Mouse (Mus musculus): ENCODE data around the gene Mbd5. TPM values are rescaled to one million over a fixed set of nuclear protein-coding genes. Genes with fewer than 3 reads are reported as not detected.

Mbd5 gene
- polyA plus RNA-seq, 1 experiment from 2014 or later: 37.0 TPM

- Histone ChIP-seq H3K9ac (no peak overlapping the region), H3K4me2 (no peak overlapping the region), H3K4me3 (replicated peaks) (no peak overlapping the region), H3K9me3 (no peaks in the 10 kb centered on the region), H3K4me1 (no peaks in the 10 kb centered on the region), H3K27ac (no peak overlapping the region), H3K36me3 (replicated peaks) (no peaks in the 10 kb centered on the region), H3K27me3 (no peaks in the 10 kb centered on the region)
- ATAC-seq (ENCODE audit: low FRiP score): no peak
- 96% methylated on average over 4 of the region's 4 CpGs for WGBS
Measured at GRCm38 (mm10) chr2:49050030-49050429, 100.7 kb downstream of the Mbd5 start.

GRCm38 (mm10) chr2:49067886-49068285, 118.6 kb downstream of the Mbd5 start:
- no peak overlapping the region for H3K4me2 ChIP-seq
- H3K9me3 ChIP-seq: no peaks in the 10 kb centered on the region
- H3K36me3 ChIP-seq (replicated peaks): no peaks in the 10 kb centered on the region
- no peak for ATAC-seq (ENCODE audit: low FRiP score)
- no peak overlapping the region for H3K27ac ChIP-seq
- no peak overlapping the region for H3K4me3 ChIP-seq (replicated peaks)
- no peaks in the 10 kb centered on the region for H3K27me3 ChIP-seq
- H3K4me1 ChIP-seq: no peaks in the 10 kb centered on the region
- H3K9ac ChIP-seq: no peak overlapping the region

GRCm38 (mm10) chr2:49084966-49085365, 135.7 kb downstream of the Mbd5 start:
- no peak overlapping the region for H3K4me2 ChIP-seq
- H3K36me3 ChIP-seq (replicated peaks): no peaks in the 10 kb centered on the region
- no peak for ATAC-seq (ENCODE audit: low FRiP score)
- no peaks in the 10 kb centered on the region for H3K9me3 ChIP-seq
- no peaks in the 10 kb centered on the region for H3K27me3 ChIP-seq
- no peak overlapping the region for H3K27ac ChIP-seq
- H3K4me3 ChIP-seq (replicated peaks): no peak overlapping the region
- H3K9ac ChIP-seq: no peak overlapping the region
- no peaks in the 10 kb centered on the region for H3K4me1 ChIP-seq
- WGBS: 90% methylated on average over 4 of the region's 4 CpGs

DNA sequence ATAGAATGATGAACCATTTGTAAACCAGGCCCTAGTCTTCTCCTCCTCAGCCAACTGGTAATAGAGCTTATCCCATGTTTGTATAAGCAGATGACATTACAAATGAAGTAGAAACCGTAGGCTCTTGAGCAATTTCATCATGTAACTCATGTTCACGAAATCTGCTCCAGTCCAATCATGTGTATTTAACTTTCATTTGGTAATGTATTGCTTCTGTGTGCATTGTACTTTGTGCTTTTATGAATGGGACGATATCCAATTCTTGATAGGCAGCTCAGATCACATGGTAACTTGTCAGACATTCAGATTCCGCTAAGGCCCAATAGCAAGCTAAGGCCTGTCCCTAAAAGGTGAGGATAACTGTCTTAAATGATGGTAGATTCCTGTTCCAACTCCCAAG, 141.5 kb downstream of the Mbd5 start:
- H3K4me2 ChIP-seq: no peak overlapping the region
- H3K36me3 ChIP-seq (replicated peaks): no peaks in the 10 kb centered on the region
- no peaks in the 10 kb centered on the region; the same call in 1 of the 2 replicates for H3K4me1 ChIP-seq
- no peak overlapping the region for H3K4me3 ChIP-seq (replicated peaks)
- ATAC-seq (ENCODE audit: low FRiP score): no peak
- 97% methylated on average over 4 of the region's 4 CpGs for WGBS
- no peaks in the 10 kb centered on the region for H3K27me3 ChIP-seq
- no peaks in the 10 kb centered on the region for H3K9me3 ChIP-seq
- H3K27ac ChIP-seq: no peak overlapping the region
- H3K9ac ChIP-seq: no peak overlapping the region

GRCm38 (mm10) chr2:49096765-49097164, 147.5 kb downstream of the Mbd5 start:
- H3K9ac ChIP-seq: no peak overlapping the region

DNA sequence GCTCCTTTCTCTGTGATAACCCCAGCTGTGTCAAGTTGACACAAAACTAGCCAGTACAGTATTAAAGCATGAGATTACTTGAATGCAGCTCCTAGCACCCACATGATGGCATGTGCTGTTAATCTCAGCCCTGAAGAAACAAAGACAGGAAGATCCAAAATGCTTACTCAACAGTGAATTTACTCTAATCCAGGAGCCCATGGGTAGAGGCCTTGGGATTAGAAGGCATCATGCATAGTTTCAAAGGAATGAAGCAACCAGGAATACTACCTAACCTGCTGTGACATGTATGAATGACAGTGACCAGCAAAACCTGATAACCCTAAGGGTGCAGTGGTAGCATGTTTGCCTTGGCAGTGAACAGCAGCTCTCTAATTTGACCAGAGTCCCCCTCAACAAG, 159.6 kb downstream of the Mbd5 start:
- no peak for ATAC-seq (ENCODE audit: low FRiP score)
- Histone ChIP-seq H3K4me2 (no peak overlapping the region), H3K9ac (no peak overlapping the region), H3K27ac (no peak overlapping the region), H3K4me3 (replicated peaks) (no peak overlapping the region), H3K4me1 (no peaks in the 10 kb centered on the region), H3K36me3 (replicated peaks) (0 out of 2 replicates have a peak, but pooled peaks cover 3% of the 10 kb centered on the region), H3K27me3 (no peaks in the 10 kb centered on the region), H3K9me3 (no peaks in the 10 kb centered on the region)

More at GRCm38 (mm10) chr2:49096765-49097164, 147.5 kb downstream of the Mbd5 start:
- no peaks in the 10 kb centered on the region for H3K9me3 ChIP-seq
- ATAC-seq (ENCODE audit: low FRiP score): no peak
- H3K4me3 ChIP-seq (replicated peaks): no peak overlapping the region
- no peak overlapping the region for H3K27ac ChIP-seq
- H3K4me1 ChIP-seq: no peaks in the 10 kb centered on the region; the same call in 1 of the 2 replicates
- no peak overlapping the region for H3K4me2 ChIP-seq
- peaks cover 5% of the 10 kb centered on the region for H3K36me3 ChIP-seq (replicated peaks)
- H3K27me3 ChIP-seq: no peaks in the 10 kb centered on the region

DNA sequence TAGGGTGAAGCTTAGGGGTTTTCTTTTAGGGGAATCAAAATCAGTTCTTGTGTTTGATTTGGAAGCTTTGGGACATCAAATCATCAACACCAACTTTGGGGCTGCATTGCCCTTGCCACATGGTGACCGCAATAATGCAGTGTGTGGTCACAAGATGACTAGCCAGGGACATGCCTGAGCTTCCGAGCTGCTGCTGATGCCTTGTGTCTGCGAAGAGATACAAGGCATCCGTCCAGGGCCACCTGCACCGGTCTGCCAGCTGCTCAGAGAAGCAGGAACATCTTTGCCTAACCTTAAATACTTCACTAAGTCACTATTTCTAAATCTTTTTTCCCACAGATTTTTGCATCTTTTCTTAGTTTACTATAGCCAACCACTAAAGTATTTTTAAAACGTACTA, 170.6 kb downstream of the Mbd5 start:
- no peak overlapping the region for H3K4me3 ChIP-seq (replicated peaks)
- H3K9me3 ChIP-seq: no peaks in the 10 kb centered on the region
- no peak for ATAC-seq (ENCODE audit: low FRiP score)
- no peaks in the 10 kb centered on the region for H3K4me1 ChIP-seq
- no peak overlapping the region for H3K4me2 ChIP-seq
- WGBS: 94% methylated on average over 6 of the region's 6 CpGs
- H3K36me3 ChIP-seq (replicated peaks): no peaks in the 10 kb centered on the region
- no peak overlapping the region for H3K9ac ChIP-seq
- no peaks in the 10 kb centered on the region for H3K27me3 ChIP-seq
- H3K27ac ChIP-seq: no peak overlapping the region

DNA sequence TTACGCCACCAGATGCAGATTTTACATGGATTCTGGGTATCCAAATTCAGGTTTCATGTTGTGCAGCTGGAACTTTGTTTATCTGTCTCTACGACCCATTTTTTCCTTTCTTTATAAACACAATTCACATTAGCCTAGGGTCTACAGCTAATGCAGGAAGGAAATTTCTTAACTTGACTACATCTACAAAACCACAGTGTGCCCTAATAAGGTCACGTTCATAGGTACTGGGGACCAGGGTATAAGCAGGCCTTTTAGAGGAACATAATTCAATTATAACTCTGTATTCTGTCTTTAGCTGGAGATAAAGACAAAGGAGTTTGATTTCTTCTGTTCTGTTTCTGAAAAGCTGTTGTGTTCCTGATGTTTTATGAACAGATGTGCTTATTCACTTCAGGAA, 172.3 kb downstream of the Mbd5 start:
- H3K9me3 ChIP-seq: no peaks in the 10 kb centered on the region
- 82% methylated on average over 3 of the region's 3 CpGs for WGBS
- H3K27ac ChIP-seq: no peak overlapping the region

GRCm38 (mm10) chr2:49142186-49142585, 192.9 kb downstream of the Mbd5 start:
- Histone ChIP-seq H3K4me3 (replicated peaks) (no peak overlapping the region), H3K9me3 (no peaks in the 10 kb centered on the region), H3K4me2 (no peak overlapping the region), H3K4me1 (no peaks in the 10 kb centered on the region), H3K9ac (no peak overlapping the region), H3K36me3 (replicated peaks) (no peaks in the 10 kb centered on the region), H3K27ac (no peak overlapping the region), H3K27me3 (no peaks in the 10 kb centered on the region)
- no peak for ATAC-seq (ENCODE audit: low FRiP score)
- 85% methylated on average over 3 of the region's 3 CpGs for WGBS

More for the DNA sequence above, 172.3 kb downstream of the Mbd5 start:
- Histone ChIP-seq H3K4me2 (no peak overlapping the region), H3K27me3 (no peaks in the 10 kb centered on the region), H3K9ac (no peak overlapping the region), H3K4me1 (no peaks in the 10 kb centered on the region), H3K4me3 (replicated peaks) (no peak overlapping the region), H3K36me3 (replicated peaks) (no peaks in the 10 kb centered on the region)
- no peak for ATAC-seq (ENCODE audit: low FRiP score)

DNA sequence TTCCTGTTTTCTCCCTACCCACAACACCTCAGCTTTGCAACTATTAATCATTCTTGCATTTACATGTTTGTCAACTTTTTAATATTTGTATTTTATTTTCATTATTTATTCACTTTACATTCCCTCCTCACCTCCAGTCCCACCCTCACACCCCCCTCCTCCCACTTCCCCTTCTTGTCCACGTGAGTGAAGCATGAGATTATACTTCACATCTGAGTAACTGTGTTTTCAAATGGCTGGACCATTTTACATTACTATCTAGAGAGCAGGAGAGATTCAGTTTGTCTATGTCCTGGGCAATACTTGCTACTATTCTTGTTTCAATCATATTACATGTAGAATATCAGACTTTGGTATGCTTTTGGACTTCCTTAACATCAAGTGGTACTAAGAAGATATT, 204.3 kb downstream of the Mbd5 start:
- H3K4me3 ChIP-seq (replicated peaks): no peak overlapping the region
- H3K27ac ChIP-seq: no peak overlapping the region
- 79% methylated on average over 1 of the region's 1 CpGs for WGBS
- no peak overlapping the region for H3K9ac ChIP-seq
- H3K4me2 ChIP-seq: no peak overlapping the region
- H3K27me3 ChIP-seq: no peaks in the 10 kb centered on the region
- H3K4me1 ChIP-seq: no peaks in the 10 kb centered on the region
- no peaks in the 10 kb centered on the region for H3K9me3 ChIP-seq
- H3K36me3 ChIP-seq (replicated peaks): no peaks in the 10 kb centered on the region
- no peak for ATAC-seq (ENCODE audit: low FRiP score)

GRCm38 (mm10) chr2:49160232-49160947, 211.1 kb downstream of the Mbd5 start:
- peaks cover 7% of the 10 kb centered on the region for H3K36me3 ChIP-seq (replicated peaks)
- H3K4me1 ChIP-seq: no peaks in the 10 kb centered on the region
- no peaks in the 10 kb centered on the region for H3K27me3 ChIP-seq
- WGBS: 93% methylated on average over 5 of the region's 5 CpGs
- no peak overlapping the region for H3K9ac ChIP-seq
- H3K4me3 ChIP-seq (replicated peaks): no peak overlapping the region
- no peak overlapping the region for H3K4me2 ChIP-seq
- 0 out of 2 replicates have a peak, but pooled peaks cover 4% of the 10 kb centered on the region for H3K9me3 ChIP-seq
- ATAC-seq (ENCODE audit: low FRiP score): no peak
- H3K27ac ChIP-seq: no peak overlapping the region

DNA sequence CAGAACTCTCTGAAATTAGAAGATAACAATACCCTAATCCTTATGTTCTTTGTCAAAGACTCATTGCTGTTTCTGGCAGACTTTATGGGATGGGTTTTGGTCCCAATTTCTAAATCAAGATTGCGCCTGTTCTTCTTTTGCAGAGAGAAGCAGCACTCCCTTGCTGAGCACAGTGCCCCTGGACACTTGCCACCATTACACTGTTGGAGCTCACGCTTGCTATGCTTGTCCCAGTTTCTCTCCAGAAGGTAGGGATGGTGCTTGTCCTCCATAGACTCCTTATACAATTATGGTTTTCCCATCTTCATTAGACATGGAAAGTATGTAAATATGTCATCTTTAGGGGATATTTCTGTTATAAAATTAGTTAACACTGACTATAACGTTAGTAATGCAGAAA, 220.5 kb downstream of the Mbd5 start:
- ATAC-seq (ENCODE audit: low FRiP score): no peak
- 92% methylated on average over 3 of the region's 3 CpGs for WGBS

DNA sequence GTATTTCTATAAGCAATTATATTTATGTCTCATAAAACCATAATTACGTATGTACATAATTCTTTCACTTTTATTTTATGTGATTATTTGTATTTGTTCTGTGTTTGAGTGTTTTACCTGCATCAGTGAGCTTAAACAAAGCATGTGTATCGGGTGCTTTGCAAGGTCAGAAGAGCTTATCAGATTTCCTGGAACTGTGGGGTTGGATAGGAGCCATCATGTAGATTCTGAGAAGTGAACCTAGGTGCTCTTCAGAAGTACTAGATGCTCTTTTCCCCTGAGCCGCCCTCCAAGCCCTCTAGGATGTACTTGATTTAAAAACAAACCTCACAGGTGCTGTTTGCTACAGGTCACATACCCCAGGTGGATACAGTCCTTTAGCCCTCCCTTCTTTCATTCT, 227.7 kb downstream of the Mbd5 start:
- ATAC-seq (ENCODE audit: low FRiP score): no peak
- H3K27me3 ChIP-seq: no peaks in the 10 kb centered on the region
- no peak overlapping the region for H3K9ac ChIP-seq
- H3K36me3 ChIP-seq (replicated peaks): no peaks in the 10 kb centered on the region
- no peak overlapping the region for H3K4me2 ChIP-seq
- WGBS: 87% methylated on average over 3 of the region's 3 CpGs
- no peaks in the 10 kb centered on the region for H3K4me1 ChIP-seq
- no peak overlapping the region for H3K27ac ChIP-seq
- no peaks in the 10 kb centered on the region for H3K9me3 ChIP-seq
- no peak overlapping the region for H3K4me3 ChIP-seq (replicated peaks)

More for the DNA sequence above, 220.5 kb downstream of the Mbd5 start:
- no peak overlapping the region for H3K9ac ChIP-seq
- no peak overlapping the region for H3K4me2 ChIP-seq
- no peaks in the 10 kb centered on the region; the same call in 1 of the 2 replicates for H3K36me3 ChIP-seq (replicated peaks)
- H3K27me3 ChIP-seq: no peaks in the 10 kb centered on the region
- H3K27ac ChIP-seq: no peak overlapping the region
- H3K4me1 ChIP-seq: no peaks in the 10 kb centered on the region
- H3K9me3 ChIP-seq: no peaks in the 10 kb centered on the region
- H3K4me3 ChIP-seq (replicated peaks): no peak overlapping the region
